In genomic region chr16:35545723-35546122, GRCm38 (mm10) we compare ENCODE assay signal across 12 mouse cellular contexts. TPM values are rescaled to one million over a fixed set of nuclear protein-coding genes. Genes with fewer than 3 reads are reported as not detected.
"Had no signal": no experiment of that assay in that cellular context is flagged by ENCODE, and none has a peak within 500 bp of the region (broad histone marks: within the 10 kb centered on the region; RNA-seq: fewer than 3 reads in every experiment).

No protein-coding gene starts in this region.

- DNase-seq: kidney, adult 9 months; kidney, postnatal 14 days; kidney, postnatal 4 days; left cerebral cortex, postnatal 4 days; lung, adult 18-20 months; lung, postnatal 14 days; lung, postnatal 4 days; midbrain, embryonic 14.5 days; thymus, adult 18-20 months; thymus, postnatal 4 days had no signal

RNA-seq across cellular contexts. Expression of gene Sema5b, which starts 4.8 kb away (rescaled TPM):
- total RNA-seq: megakaryocyte progenitor cell, adult 5-6 weeks; megakaryocyte-erythroid progenitor cell, adult 5-6 weeks had no signal
